Mouse (Mus musculus) kidney, adult 2 months (tissue): ENCODE results near the gene Pdlim1. TPM values are rescaled to one million over a fixed set of nuclear protein-coding genes. Genes with fewer than 3 reads are reported as not detected.

Source experiments
- DNase-seq: peaks from one replicate; pipeline ENCODE4 v3.0.0; 2021
- H3K27ac ChIP-seq: fragments of 200-500 bp; 2 replicates; pipeline ENCODE4 v1.5.1; 2012; ENCODE audit warnings: low read depth, low read length, control low read depth, inconsistent platforms; ENCODE audit not compliant: insufficient read depth
- H3K27me3 ChIP-seq: fragments of 200-500 bp; replicated peaks from 2 replicates; pipeline ENCODE4 v1.6.1; 2012; ENCODE audit warnings: mild to moderate bottlenecking, moderate library complexity, low read length, inconsistent platforms; ENCODE audit not compliant: control insufficient read depth, insufficient read depth
- H3K36me3 ChIP-seq: fragments of 200-500 bp; 2 replicates; pipeline ENCODE4 v1.6.1; 2012; ENCODE audit warnings: mild to moderate bottlenecking, moderate library complexity, low read length, inconsistent platforms; ENCODE audit not compliant: control insufficient read depth, insufficient read depth
- H3K4me1 ChIP-seq: fragments of 200-500 bp; 2 replicates; pipeline ENCODE4 v1.6.1; 2011; ENCODE audit warnings: low read length; ENCODE audit not compliant: control insufficient read depth, insufficient read depth
- H3K4me3 ChIP-seq: fragments of 200-500 bp; 2 replicates; pipeline ENCODE4 v1.5.1; 2011; ENCODE audit warnings: mild to moderate bottlenecking, low read depth, low read length, control low read depth; ENCODE audit not compliant: insufficient read depth
- CTCF ChIP-seq: fragments of 200-500 bp; conservative IDR thresholded peaks from 2 replicates; pipeline ENCODE4 v1.5.1; 2011; ENCODE audit warnings: low read depth, mild to moderate bottlenecking, control low read depth, low read length, moderate library complexity, mixed read lengths; ENCODE audit not compliant: insufficient read depth, insufficient read length
- POLR2A ChIP-seq: fragments of 200-500 bp; IDR thresholded peaks from one replicate; pipeline ENCODE4 v1.6.1; 2011; ENCODE audit warnings: low read depth, low read length, control low read depth
- WGBS: fragments of 180-500 bp; shearing (Covaris S2); methylation state at CpG from one replicate; pipeline ENCODE4 v1.1.7; 2018; 5-methylcytosine and 5-hydroxymethylcytosine counted together
- polyA plus RNA-seq: library from polyadenylated mRNA; depleted of rRNA; stranded (reverse); fragments of >200 nt; gene quantifications from 2 replicates; pipeline ENCODE4 v1.2.3, GENCODE M21; 2012; rRNA removed

Gene Pdlim1
- polyA plus RNA-seq, 1 experiment: 25.7 TPM

DNA sequence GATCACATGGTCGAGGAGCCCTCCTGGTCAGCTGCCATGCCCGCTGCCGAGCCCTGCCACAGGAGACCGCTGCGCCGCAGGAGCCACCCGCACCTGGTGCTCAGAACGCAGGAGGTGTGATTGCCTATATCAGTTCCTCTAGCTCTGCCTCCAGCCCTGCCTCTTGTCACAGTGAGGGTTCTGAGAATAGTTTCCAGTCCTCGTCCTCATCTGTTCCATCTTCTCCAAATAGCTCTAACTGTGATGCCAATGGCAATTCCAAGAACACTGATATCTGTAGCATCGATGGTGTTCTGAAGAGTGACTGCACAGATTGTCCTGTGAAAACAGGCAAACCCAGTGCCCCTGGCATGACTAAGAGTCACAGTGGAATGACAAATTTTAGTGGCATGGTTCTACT is 81.0 kb downstream of the Pdlim1 start:
- Histone ChIP-seq H3K36me3 (no peaks in the 10 kb centered on the region), H3K4me1 (no peaks in the 10 kb centered on the region), H3K4me3 (no peak overlapping the region), H3K27ac (no peak overlapping the region), H3K27me3 (no peaks in the 10 kb centered on the region)
- 93% methylated on average over 10 of the region's 10 CpGs for WGBS
- no peak for TF ChIP-seq POLR2A
- no peak for TF ChIP-seq CTCF
- no peak for DNase-seq

DNA sequence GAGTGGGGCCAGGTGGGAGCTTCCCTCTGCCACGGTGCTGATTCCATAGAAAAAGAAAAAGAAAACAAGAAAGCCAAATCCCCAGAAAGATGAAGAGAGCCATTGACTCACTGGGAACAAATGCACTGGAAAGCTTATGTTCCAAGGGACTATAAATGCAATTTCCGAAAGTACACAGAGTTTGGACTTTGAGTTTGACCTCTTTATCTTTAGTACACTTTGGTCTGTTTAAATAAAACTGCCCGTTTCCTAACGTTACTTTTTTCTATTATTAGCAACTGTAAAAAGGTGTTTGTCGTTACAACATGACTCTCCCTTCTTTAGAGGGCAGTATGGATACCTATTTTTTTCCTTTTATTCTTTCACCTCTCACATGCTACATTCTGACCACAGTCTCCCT is 84.5 kb downstream of the Pdlim1 start, which contains the start of gene Cyp2c70:
TSS of gene Cyp2c70 (minus strand) at position 174 of the 400 bp plus-strand sequence.
- DNase-seq: no peak
- 64% methylated on average over 5 of the region's 5 CpGs for WGBS
- TF ChIP-seq POLR2A (no peak), CTCF (no peak)
- Histone ChIP-seq H3K27ac (no peak within 1 kb of the TSS), H3K4me1 (no peaks in the 10 kb centered on the region), H3K27me3 (no peaks in the 10 kb centered on the region), H3K4me3 (no peak within 1 kb of the TSS), H3K36me3 (no peaks in the 10 kb centered on the region)

DNA sequence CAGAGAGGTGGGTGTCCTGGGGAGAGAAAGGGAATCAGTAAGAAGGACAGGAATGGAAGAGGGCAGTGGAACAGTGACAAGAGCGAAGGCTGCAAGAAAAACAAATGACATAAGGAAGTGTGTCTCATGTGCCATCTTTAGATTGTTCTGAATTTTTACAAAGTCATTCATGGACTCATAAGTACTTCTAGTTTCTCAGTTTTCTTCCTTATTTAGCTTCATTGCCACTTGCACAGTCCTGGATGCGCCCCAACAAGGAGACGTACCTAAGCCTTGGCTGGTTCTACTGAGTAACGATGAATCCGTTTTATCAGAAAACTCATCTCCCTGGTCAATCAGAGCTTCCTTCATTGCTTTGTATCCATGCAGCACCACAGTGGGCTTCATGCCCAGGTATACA is 88.0 kb downstream of the Pdlim1 start:
- 92% methylated on average over 5 of the region's 5 CpGs for WGBS
- H3K27ac ChIP-seq: no peak overlapping the region
- no peaks in the 10 kb centered on the region for H3K4me1 ChIP-seq
- H3K36me3 ChIP-seq: no peaks in the 10 kb centered on the region
- no peak for TF ChIP-seq CTCF
- TF ChIP-seq POLR2A: no peak
- H3K4me3 ChIP-seq: no peak overlapping the region
- no peaks in the 10 kb centered on the region for H3K27me3 ChIP-seq
- DNase-seq: no peak

DNA sequence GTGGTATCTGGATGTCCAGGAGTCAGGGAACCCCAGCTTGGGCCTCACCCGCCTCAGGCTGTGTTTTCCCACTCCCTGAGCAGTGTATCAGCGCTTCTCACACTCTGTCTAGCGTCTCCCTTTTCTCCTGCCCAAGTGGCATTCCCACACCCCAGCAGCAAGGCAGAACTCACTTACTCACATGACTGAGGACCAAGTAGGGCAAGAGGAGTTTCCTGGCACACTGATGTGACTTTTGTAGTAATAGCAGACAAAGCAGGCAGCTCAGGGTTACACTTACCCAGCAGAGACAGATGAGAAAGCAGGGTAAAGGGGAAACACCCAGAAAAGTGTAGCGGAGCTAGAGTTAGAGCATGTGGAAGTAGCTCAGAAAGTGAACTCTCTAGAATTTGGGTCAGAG is 93.3 kb downstream of the Pdlim1 start:
- H3K27me3 ChIP-seq: no peaks in the 10 kb centered on the region
- DNase-seq: no peak
- H3K27ac ChIP-seq: no peak overlapping the region
- H3K4me1 ChIP-seq: no peaks in the 10 kb centered on the region
- no peaks in the 10 kb centered on the region for H3K36me3 ChIP-seq
- 70% methylated on average over 4 of the region's 4 CpGs for WGBS
- TF ChIP-seq CTCF (no peak), POLR2A (no peak)
- H3K4me3 ChIP-seq: no peak overlapping the region

Other genes with a start within 250 kb of the Pdlim1 start
- not detected in 2 replicates for gene Cyp2c54, start 198.0 kb downstream of the Pdlim1 start, polyA plus RNA-seq
- gene Cyp2c50, start 182.2 kb downstream of the Pdlim1 start, polyA plus RNA-seq: 0.15 TPM in 1 of 2 replicates, not detected in the other
- not detected in 2 replicates for gene Cyp2c70, start 84.5 kb downstream of the Pdlim1 start, polyA plus RNA-seq
- 43.5 and 52.5 TPM in 2 replicates for gene Sorbs1, start 241.9 kb upstream of the Pdlim1 start, polyA plus RNA-seq